Mouse (Mus musculus) subcutaneous adipose tissue, adult 2 months (tissue): ENCODE data around the gene Nphs1. TPM values are rescaled to one million over a fixed set of nuclear protein-coding genes. Genes with fewer than 3 reads are reported as not detected.

Experiments
- polyA plus RNA-seq: library from polyadenylated mRNA; depleted of rRNA; stranded (reverse); fragments of >200 nt; gene quantifications from 2 replicates; pipeline ENCODE4 v1.2.3, GENCODE M21; 2012; ENCODE audit warnings: low replicate concordance; rRNA removed

The Nphs1 gene
- not detected in 2 replicates for polyA plus RNA-seq

GRCm38 (mm10) chr7:30457629-30458330, at the start of gene Nphs1, which contains the start of gene Kirrel2:
Gene Nphs1, plus strand, starts transcription at chr7:30458315.
Gene Kirrel2, minus strand, starts transcription at chr7:30457690.

GRCm38 (mm10) chr7:30413596-30413995, 44.5 kb upstream of the Nphs1 start, which contains the start of gene Tyrobp:
Gene Tyrobp, plus strand, starts transcription at chr7:30413760.

GRCm38 (mm10) chr7:30419561-30420499, 38.3 kb upstream of the Nphs1 start, which contains the start of gene Hcst:
Gene Hcst, minus strand, starts transcription at chr7:30419854.

GRCm38 (mm10) chr7:30421175-30421889, 36.8 kb upstream of the Nphs1 start, which contains the start of gene Nfkbid:
Gene Nfkbid, plus strand, starts transcription at chr7:30421732.

GRCm38 (mm10) chr7:30444971-30445751, 13.0 kb upstream of the Nphs1 start, which contains the start of gene Aplp1:
Gene Aplp1, minus strand, starts transcription at chr7:30445535.

GRCm38 (mm10) chr7:30493401-30493931, 35.4 kb downstream of the Nphs1 start, which contains the start of gene Prodh2:
Gene Prodh2, plus strand, starts transcription at chr7:30493622.

GRCm38 (mm10) chr7:30534633-30535577, 76.8 kb downstream of the Nphs1 start, which contains the start of gene Arhgap33:
Gene Arhgap33, minus strand, starts transcription at chr7:30535060.

Other genes with a start within 250 kb of the Nphs1 start
- 106 and 146 TPM in 2 replicates for gene Polr2i, start 226.4 kb upstream of the Nphs1 start, polyA plus RNA-seq
- gene Tbcb, start 226.0 kb upstream of the Nphs1 start, polyA plus RNA-seq = 52.0 and 53.0 TPM in 2 replicates
- gene Ovol3, start 222.6 kb upstream of the Nphs1 start, polyA plus RNA-seq = not detected in 2 replicates
- gene Thap8, start 178.2 kb upstream of the Nphs1 start, polyA plus RNA-seq = 0.87 and 1.5 TPM in 2 replicates
- 26.2 and 55.0 TPM in 2 replicates for gene Wdr62, start 177.9 kb upstream of the Nphs1 start, polyA plus RNA-seq
- gene Clip3, start 166.6 kb upstream of the Nphs1 start, polyA plus RNA-seq = 15.8 and 61.6 TPM in 2 replicates
- 96.6 and 120 TPM in 2 replicates for gene Alkbh6, start 149.6 kb upstream of the Nphs1 start, polyA plus RNA-seq
- gene Syne4, start 143.5 kb upstream of the Nphs1 start, polyA plus RNA-seq = 2.6 and 34.1 TPM in 2 replicates
- gene E130208F15Rik, start 136.6 kb upstream of the Nphs1 start, polyA plus RNA-seq = 0.53 and 0.66 TPM in 2 replicates
- 14.7 and 20.6 TPM in 2 replicates for gene Sdhaf1, start 134.4 kb upstream of the Nphs1 start, polyA plus RNA-seq
- gene Lrfn3, start 95.5 kb upstream of the Nphs1 start, polyA plus RNA-seq = 3.1 and 19.7 TPM in 2 replicates
- 182 and 372 TPM in 2 replicates for gene Tyrobp, start 44.6 kb upstream of the Nphs1 start, polyA plus RNA-seq
- gene Hcst, start 38.5 kb upstream of the Nphs1 start, polyA plus RNA-seq = 11.1 and 15.3 TPM in 2 replicates
- gene Nfkbid, start 36.6 kb upstream of the Nphs1 start, polyA plus RNA-seq = 3.1 and 5.5 TPM in 2 replicates
- 2.5 and 7.0 TPM in 2 replicates for gene Aplp1, start 12.8 kb upstream of the Nphs1 start, polyA plus RNA-seq
- not detected in 2 replicates for gene Kirrel2, start 625 bp upstream of the Nphs1 start, polyA plus RNA-seq
- gene Prodh2, start 35.3 kb downstream of the Nphs1 start, polyA plus RNA-seq = not detected in 2 replicates
- gene Arhgap33, start 76.7 kb downstream of the Nphs1 start, polyA plus RNA-seq = 7.3 and 17.1 TPM in 2 replicates
- gene Hspb6, start 93.9 kb downstream of the Nphs1 start, polyA plus RNA-seq = 65.4 and 90.8 TPM in 2 replicates
- gene Proser3, start 94.0 kb downstream of the Nphs1 start, polyA plus RNA-seq = 4.1 and 17.2 TPM in 2 replicates
- gene Lin37, start 101.5 kb downstream of the Nphs1 start, polyA plus RNA-seq = 32.9 and 36.6 TPM in 2 replicates
- 56.7 and 69.3 TPM in 2 replicates for gene U2af1l4, start 105.0 kb downstream of the Nphs1 start, polyA plus RNA-seq
- 1.4 and 3.1 TPM in 2 replicates for gene Gm49396, start 105.0 kb downstream of the Nphs1 start, polyA plus RNA-seq
- gene Psenen, start 105.3 kb downstream of the Nphs1 start, polyA plus RNA-seq = 135 and 167 TPM in 2 replicates
- 3.8 and 6.8 TPM in 2 replicates for gene Igflr1, start 107.1 kb downstream of the Nphs1 start, polyA plus RNA-seq
- gene Kmt2b, start 130.4 kb downstream of the Nphs1 start, polyA plus RNA-seq = 35.0 and 59.6 TPM in 2 replicates
- 0.92 and 1.1 TPM in 2 replicates for gene Zbtb32, start 140.6 kb downstream of the Nphs1 start, polyA plus RNA-seq
- 2.8 and 21.0 TPM in 2 replicates for gene Upk1a, start 154.5 kb downstream of the Nphs1 start, polyA plus RNA-seq
- 647 and 1,156 TPM in 2 replicates for gene Cox6b1, start 167.8 kb downstream of the Nphs1 start, polyA plus RNA-seq
- gene Etv2, start 177.5 kb downstream of the Nphs1 start, polyA plus RNA-seq = not detected in 2 replicates
- 47.6 and 62.6 TPM in 2 replicates for gene Rbm42, start 192.0 kb downstream of the Nphs1 start, polyA plus RNA-seq
- 11.8 and 17.8 TPM in 2 replicates for gene Haus5, start 206.7 kb downstream of the Nphs1 start, polyA plus RNA-seq
- not detected in 2 replicates for gene Pmis2, start 213.3 kb downstream of the Nphs1 start, polyA plus RNA-seq
- not detected in 2 replicates for gene 2200002J24Rik, start 240.6 kb downstream of the Nphs1 start, polyA plus RNA-seq